Mouse (Mus musculus): Measurements from ENCODE around the gene Rfc4.
"Not testable (repeated sequence)": the region's sequence is repeated elsewhere in the genome, so short reads cannot be mapped to it uniquely, and the experiment has no call there.

GRCm38 (mm10) chr16:23096886-23097285 is 30.7 kb downstream of the Rfc4 start:
- not testable (repeated sequence) for TF ChIP-seq ZNF384, CHD2 (IDR thresholded peaks at IDR 0.05; ENCODE audit: low read depth, low read length)
